Mouse (Mus musculus): ENCODE data around the gene Stk25. TPM values are rescaled to one million over a fixed set of nuclear protein-coding genes. Genes with fewer than 3 reads are reported as not detected.

The Stk25 gene
- polyA plus RNA-seq, 1 experiment from 2014 or later = 176 TPM

Other genes starting within 250 kb of the Stk25 start
- gene Hdlbp, start 179.8 kb downstream of the Stk25 start, polyA plus RNA-seq (2015; fragmentation: Nextera tagmentation; extraction: Ambion mirVana) = 160 and 172 TPM in 2 replicates
- gene Farp2, start 146.6 kb downstream of the Stk25 start, polyA plus RNA-seq (2015; fragmentation: Nextera tagmentation; extraction: Ambion mirVana) = 4.2 and 6.2 TPM in 2 replicates
- 65.9 and 68.1 TPM in 2 replicates for gene Bok, start 27.0 kb upstream of the Stk25 start, polyA plus RNA-seq (2015; fragmentation: Nextera tagmentation; extraction: Ambion mirVana)
- gene Atg4b, start 92.8 kb upstream of the Stk25 start, polyA plus RNA-seq (2015; fragmentation: Nextera tagmentation; extraction: Ambion mirVana) = 72.1 and 80.3 TPM in 2 replicates
- 47.2 and 49.7 TPM in 2 replicates for gene Thap4, start 96.2 kb upstream of the Stk25 start, polyA plus RNA-seq (2015; fragmentation: Nextera tagmentation; extraction: Ambion mirVana)
- 231 and 238 TPM in 2 replicates for gene Dtymk, start 143.3 kb upstream of the Stk25 start, polyA plus RNA-seq (2015; fragmentation: Nextera tagmentation; extraction: Ambion mirVana)
- 20.1 and 21.1 TPM in 2 replicates for gene Ing5, start 145.3 kb upstream of the Stk25 start, polyA plus RNA-seq (2015; fragmentation: Nextera tagmentation; extraction: Ambion mirVana)
- 15.4 and 17.2 TPM in 2 replicates for gene D2hgdh, start 166.2 kb upstream of the Stk25 start, polyA plus RNA-seq (2015; fragmentation: Nextera tagmentation; extraction: Ambion mirVana)
- 0.11 and 0.16 TPM in 2 replicates for gene Gal3st2, start 202.6 kb upstream of the Stk25 start, polyA plus RNA-seq (2015; fragmentation: Nextera tagmentation; extraction: Ambion mirVana)